21 mouse cellular contexts compared by ENCODE assay signal in genomic region chr5:92821370-92821769, GRCm38 (mm10).
DNase-seq lines count a peak whose midpoint lies in the region; ATAC-seq lines count a peak whose summit lies in the region.
"Had no signal": no experiment of that assay in that cellular context is flagged by ENCODE, and none has a peak within 500 bp of the region (broad histone marks: within the 10 kb centered on the region; RNA-seq: fewer than 3 reads in every experiment).

No protein-coding gene starts in this region.

- H3K9ac ChIP-seq in embryonic facial prominence, embryonic 14.5 days (ENCODE audit: low read depth, low read length), result no peak overlapping the region

- 48% methylated on average over 3 of the region's 3 CpGs for WGBS in embryonic facial prominence, embryonic 14.5 days
- WGBS in embryonic facial prominence, embryonic 10.5 days, result 42% methylated on average over 3 of the region's 3 CpGs

- no peak overlapping the region for H3K4me3 ChIP-seq in embryonic facial prominence, embryonic 14.5 days (ENCODE audit: low read depth, low read length)
- no peak overlapping the region for H3K4me3 ChIP-seq in embryonic facial prominence, embryonic 10.5 days

- no peak overlapping the region for H3K4me2 ChIP-seq in embryonic facial prominence, embryonic 14.5 days (ENCODE audit: low read depth, low read length)

- H3K9me3 ChIP-seq in embryonic facial prominence, embryonic 14.5 days (ENCODE audit: control insufficient read depth, low read length), result no peaks in the 10 kb centered on the region
- H3K9me3 ChIP-seq in embryonic facial prominence, embryonic 10.5 days, result no peaks in the 10 kb centered on the region

- no peaks in the 10 kb centered on the region for H3K27me3 ChIP-seq in embryonic facial prominence, embryonic 14.5 days (replicated peaks; ENCODE audit: control insufficient read depth, insufficient read depth, low read length)
- H3K27me3 ChIP-seq in embryonic facial prominence, embryonic 10.5 days (replicated peaks; ENCODE audit: low read depth, poor library complexity, severe bottlenecking), result no peaks in the 10 kb centered on the region
- H3K27me3 ChIP-seq: CH12.LX, Patski had no signal

- H3K27ac ChIP-seq in embryonic facial prominence, embryonic 14.5 days (replicated peaks; ENCODE audit: low read depth, low read length), result no peak overlapping the region
- no peak overlapping the region; the same call in 1 of the 2 replicates for H3K27ac ChIP-seq in embryonic facial prominence, embryonic 10.5 days (replicated peaks)

- H3K4me1 ChIP-seq in embryonic facial prominence, embryonic 14.5 days (ENCODE audit: control insufficient read depth, insufficient read depth, low read length), result no peaks in the 10 kb centered on the region
- H3K4me1 ChIP-seq in embryonic facial prominence, embryonic 10.5 days, result peaks cover 22% of the 10 kb centered on the region

- ATAC-seq in embryonic facial prominence, embryonic 14.5 days (ENCODE audit: low read depth), result peak; percentile 26; the same call in 1 of the 2 replicates
- ATAC-seq: activated CD4-positive, CD25-positive, alpha-beta regulatory T cell, adult 4 months; CD4-positive, CD25-positive, alpha-beta regulatory T cell, adult 4 months; Patski had no signal

- H3K36me3 ChIP-seq in embryonic facial prominence, embryonic 14.5 days (ENCODE audit: control insufficient read depth, insufficient read depth, low read length), result no peaks in the 10 kb centered on the region
- no peaks in the 10 kb centered on the region for H3K36me3 ChIP-seq in embryonic facial prominence, embryonic 10.5 days (replicated peaks)
- H3K36me3 ChIP-seq: G1E had no signal

- DNase-seq in embryonic facial prominence, embryonic 14.5 days (ENCODE audit: low spot score), result no peak
- DNase-seq in embryonic facial prominence, embryonic 10.5 days (ENCODE audit: low spot score), result no peak
- DNase-seq in lung, adult 18-20 months, result peak; percentile 40 to 57
- DNase-seq in lung, postnatal 14 days, result no peak
- DNase-seq in lung, postnatal 36 days, result peak; percentile 60
- DNase-seq in lung, postnatal 25 days (ENCODE audit: low spot score), result no peak
- DNase-seq: adrenal gland, adult 2 months; adrenal gland, adult 8-10 months; adrenal gland, postnatal 10 days; adrenal gland, postnatal 14 days; adrenal gland, postnatal 25 days; adrenal gland, postnatal 36 days; B cell, adult 2 months; cerebellum, adult 11 months; cerebellum, adult 11-12 months; cerebellum, adult 18-20 months had no signal

Comparison
In these comparisons a context has a peak if more than half of its experiments do, and no peak if none do; other contexts are left out.
1. DNase-seq: peak in lung, adult 18-20 months (2 of 2) and lung, postnatal 36 days (single experiment); none in embryonic facial prominence, embryonic 14.5 days (single experiment), embryonic facial prominence, embryonic 10.5 days (single experiment), lung, postnatal 14 days (single experiment) and lung, postnatal 25 days (single experiment).